Mouse (Mus musculus): Measurements from ENCODE around the gene Usp3.

Gene Usp3

DNA sequence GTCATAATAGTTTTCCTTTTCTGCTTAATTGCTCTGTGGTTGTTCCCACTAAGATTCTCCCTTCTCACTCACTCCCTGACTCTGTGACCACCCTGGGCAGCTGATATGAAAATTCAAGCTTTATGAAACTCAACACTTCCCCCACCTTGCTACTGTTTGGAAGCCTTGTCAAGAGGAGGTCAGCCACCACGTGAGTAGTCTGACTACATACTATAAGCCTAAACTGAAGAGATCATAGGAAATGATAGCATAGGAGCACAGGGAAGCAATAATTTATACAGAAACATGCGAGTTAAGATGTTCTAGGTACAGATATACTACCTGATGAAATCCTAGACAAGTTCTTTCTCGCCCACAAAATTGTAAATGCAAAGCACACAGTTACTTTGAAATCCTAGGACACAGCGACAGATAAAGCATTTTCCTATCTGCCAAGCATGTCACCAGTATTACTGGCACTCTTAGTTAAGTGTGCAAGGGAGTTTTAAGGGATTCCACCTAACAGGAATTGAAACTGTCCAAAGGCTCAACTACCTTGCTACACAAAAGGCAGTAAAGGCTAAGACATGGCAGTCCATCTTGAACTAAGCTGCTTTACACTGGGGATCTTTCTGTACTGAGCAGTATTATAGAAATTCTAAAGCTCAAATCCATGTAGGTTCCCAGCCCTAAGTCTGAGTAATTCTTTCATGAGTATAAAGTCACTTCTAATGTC, 20.8 kb downstream of the Usp3 start:
- DNase-seq (ENCODE audit: low read depth), result no peak

DNA sequence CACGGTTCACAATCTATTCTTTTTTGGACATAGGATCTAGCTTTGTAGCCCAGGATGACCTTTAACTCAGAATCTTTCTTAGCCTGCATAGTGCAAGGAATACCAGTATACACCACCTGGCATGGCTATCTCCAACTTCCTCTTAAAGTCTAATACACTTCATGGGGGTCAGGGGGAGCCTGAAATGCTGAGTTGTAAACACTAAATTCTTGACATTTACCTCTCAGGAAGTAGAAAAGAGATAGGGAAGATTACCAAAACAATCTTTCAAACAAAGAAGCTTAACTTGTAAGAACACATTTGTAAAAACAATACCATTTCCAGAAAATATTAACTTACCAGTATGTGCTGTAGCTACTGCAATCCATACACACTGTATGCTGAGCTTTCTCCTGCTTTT, 30.7 kb downstream of the Usp3 start:
- DNase-seq (ENCODE audit: low read depth), result no peak

DNA sequence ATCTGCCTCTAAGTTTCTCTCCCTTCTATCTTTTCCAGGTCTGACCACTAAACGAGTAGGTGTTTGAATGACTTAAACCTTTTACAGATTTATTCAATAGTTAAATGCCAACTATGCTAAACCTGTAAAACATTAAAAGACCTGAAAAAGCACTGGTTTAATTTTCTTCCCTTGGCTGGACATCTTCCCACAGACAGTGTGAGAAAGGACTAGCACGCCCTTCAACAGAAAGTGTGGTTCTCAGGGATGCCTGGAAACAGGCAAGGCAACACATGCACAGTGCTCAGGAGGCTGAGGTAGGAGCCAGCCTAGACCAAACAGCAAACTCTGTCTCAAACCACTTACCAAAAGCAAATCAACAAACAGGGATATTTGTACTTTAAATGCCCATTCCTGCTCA, 31.4 kb downstream of the Usp3 start:
- no peak for DNase-seq (ENCODE audit: low read depth)

DNA sequence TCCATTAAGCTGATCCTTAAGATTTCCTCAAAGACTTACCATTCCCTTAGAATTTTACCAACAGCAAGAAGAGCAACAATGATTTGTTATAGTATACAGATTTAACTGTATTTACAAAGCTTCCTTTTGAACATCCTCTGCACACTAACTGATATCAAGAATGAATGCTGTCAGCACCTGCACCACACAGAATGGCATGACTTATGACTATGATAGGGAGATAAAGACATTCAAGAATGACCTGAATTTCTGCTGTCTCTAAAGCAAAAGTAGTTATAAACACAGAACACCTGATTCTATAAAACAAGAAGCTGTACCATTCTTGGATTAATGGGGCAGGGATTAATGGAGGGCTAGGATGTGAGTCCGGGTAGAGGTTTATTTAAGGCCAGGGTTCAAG, 32.2 kb downstream of the Usp3 start:
- no peak for DNase-seq (ENCODE audit: low read depth)

DNA sequence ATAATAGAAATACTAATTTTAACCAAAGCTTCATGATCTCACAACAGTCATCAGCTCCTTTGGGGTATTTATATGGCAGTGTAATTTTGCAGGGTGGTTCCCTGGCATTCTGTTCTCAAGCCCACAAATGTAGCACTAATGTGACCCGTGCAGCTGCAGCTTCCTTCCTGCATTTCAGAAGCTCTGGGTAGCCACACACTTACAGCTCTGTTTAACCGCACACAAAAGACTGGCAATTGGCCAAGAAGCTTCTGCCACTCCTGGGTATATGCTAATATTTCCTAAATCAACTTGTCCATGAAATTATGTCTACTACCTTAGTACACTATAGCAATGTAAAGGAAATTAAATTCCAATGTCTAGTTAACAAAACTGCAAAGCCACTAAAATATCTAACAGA, 32.6 kb downstream of the Usp3 start:
- DNase-seq (ENCODE audit: low read depth), result no peak

DNA sequence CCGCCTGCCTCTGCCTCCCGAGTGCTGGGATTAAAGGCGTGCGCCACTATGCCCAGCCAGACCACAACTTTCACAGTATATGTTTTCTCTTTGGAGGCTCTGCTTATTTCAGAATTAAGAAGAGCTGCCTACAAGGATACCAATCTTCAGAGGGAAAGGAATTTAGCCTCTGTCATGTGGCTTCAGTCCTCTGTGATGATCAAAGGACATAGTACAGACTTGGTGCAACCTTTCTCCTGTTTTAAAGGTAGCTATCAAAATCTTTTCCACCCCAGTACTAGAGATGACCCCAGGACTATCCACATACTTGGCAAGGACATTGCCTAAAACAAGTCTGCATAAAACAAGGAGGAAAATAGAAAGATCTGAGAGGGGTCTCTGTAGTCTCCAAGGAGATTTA, 34.0 kb downstream of the Usp3 start:
- no peak for DNase-seq (ENCODE audit: low read depth)

DNA sequence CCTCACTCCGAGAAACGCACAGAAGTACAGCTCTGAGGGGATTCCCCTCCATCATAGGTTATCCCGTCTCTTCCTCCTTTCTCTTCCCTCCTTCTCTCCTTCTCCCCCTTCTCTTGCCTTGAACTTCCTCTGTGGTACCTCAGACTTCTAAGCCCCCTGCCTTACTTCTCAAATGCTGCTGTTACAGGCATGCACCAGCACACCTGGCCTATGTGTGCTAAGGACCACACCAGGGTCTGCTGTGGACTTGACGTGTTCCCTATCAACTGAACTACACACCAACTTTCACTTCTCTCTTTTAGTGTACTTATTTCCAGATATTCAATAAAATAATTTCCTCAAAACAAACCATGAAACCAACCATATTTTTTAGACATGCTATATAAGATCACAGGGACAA, 50.2 kb downstream of the Usp3 start:
- DNase-seq (ENCODE audit: low read depth), result no peak

DNA sequence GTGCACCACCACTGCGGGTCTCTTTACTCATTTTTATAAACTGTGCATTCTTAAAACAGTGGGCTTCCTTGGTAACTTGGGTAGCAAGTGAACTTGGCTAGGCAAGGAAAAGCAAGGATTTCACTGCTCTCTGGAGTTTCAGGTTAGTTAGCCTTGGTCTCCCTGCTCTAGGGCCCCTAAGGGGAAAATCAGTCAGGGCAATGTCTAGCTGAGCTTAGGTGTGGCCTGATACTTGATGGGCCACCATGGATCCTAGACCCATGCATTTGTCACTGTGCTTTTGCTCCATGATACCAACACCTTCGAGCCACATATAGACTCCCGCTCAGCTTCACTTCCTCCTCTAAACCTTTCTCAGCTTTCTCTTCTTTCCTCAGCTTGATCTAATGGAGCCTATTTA, 71.3 kb downstream of the Usp3 start:
- DNase-seq (ENCODE audit: low read depth), result no peak

DNA sequence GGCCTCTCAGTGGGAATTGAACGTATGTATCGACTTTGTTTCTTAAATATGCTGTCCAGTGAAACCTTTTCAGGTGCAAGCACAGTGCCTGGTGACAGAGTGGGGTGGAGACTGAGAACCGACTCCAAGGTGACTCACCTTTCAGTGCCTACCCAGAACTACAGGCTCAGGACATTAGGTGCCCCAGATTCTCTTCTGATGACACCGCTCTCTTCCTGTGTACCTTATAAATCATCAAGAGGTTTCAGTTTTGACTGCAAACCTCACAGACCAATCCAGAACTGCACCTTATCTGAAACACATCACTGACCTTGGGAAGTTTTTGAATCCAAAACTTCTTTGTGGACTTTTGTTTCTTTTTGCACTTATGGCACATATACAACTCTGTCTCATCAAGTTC, 72.6 kb downstream of the Usp3 start:
- no peak for DNase-seq (ENCODE audit: low read depth)

DNA sequence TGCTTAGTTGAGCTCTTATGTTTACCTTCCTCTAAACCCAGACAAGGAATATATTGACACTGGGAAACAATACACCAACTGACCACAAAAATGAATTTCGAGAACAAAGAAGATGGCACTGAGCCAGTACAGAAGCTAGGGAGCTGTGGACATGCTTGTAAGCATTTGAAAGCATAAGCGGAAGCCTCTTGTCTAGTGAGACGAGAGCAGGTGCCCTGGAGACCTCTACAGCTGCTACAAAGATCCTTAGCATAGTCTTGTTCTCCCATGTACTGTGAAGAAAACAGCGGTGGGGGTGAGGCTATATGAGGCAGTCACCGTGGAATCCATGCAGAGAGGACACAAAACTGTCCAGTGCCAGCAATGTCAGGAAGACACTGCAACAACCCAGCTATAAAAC, 74.0 kb downstream of the Usp3 start:
- DNase-seq (ENCODE audit: low read depth), result no peak

DNA sequence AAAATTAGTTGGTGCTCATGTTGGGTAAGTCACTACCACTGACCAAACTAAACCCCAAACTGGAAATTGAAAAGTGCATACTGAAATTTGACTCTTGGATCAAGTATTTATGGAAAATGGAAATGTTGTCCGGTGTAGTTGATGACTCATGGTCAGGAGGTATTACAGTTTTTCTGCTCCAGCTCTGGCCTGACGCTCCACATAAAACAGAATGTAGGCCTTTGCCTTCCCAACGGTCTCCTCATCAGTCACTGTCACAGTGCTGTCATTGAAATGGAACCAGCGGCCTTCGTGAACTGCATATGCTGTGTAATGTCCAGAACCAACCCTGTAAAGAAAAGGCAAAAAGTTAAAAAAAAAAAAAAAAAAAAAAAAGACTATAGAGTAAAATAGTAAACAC, 74.7 kb downstream of the Usp3 start:
- no peak for DNase-seq (ENCODE audit: low read depth)

DNA sequence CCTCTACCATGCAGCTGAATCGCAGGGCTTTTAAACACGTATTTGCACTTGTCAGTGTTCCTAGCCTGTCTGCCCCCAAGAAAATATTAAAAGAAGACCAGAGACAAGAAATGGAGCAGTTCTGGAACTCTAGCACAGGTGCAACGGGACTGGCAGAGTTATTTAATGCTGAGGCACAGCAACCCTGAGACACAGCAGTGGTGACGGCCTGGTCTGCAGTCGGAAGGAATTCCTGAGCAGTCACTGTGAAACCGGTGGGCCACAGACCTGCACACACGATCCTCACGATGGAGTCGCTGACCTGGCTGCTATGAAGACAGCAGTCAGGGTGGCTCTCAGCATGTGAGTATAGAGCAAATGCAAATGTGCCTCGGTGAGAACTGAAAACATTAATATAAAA, 75.2 kb downstream of the Usp3 start:
- DNase-seq (ENCODE audit: low read depth), result no peak

DNA sequence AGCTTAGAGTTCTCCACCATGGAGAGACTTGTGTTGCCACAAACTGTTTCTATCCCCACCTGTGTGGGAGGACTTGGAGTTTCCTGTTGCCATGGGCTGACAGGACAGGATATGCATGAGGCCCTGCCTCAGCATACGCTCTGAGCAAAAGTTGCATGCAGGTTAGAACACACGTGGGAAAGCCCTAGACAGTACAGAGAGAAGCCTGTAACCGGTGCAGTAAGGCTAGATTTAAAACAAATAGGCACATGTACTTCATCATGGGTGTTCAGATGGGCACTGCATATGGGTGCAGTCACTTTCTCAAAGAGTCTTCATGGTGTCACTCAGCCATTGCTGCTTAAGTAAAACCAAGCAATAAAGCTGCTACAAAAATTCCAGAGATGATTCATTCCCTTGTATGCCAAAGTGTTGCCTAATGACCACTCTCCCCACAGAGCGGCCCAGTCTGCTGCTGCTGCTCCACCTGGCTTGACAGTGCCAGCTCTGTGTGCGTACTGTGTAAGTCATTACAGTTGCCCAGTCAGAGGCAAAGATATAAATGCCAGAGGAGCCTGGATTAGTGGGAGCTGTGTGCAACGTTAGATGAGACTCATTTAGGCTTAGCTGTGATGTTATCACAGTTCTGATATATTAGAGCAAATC, 76.5 kb downstream of the Usp3 start:
- DNase-seq (ENCODE audit: low read depth), result peak; percentile 85

DNA sequence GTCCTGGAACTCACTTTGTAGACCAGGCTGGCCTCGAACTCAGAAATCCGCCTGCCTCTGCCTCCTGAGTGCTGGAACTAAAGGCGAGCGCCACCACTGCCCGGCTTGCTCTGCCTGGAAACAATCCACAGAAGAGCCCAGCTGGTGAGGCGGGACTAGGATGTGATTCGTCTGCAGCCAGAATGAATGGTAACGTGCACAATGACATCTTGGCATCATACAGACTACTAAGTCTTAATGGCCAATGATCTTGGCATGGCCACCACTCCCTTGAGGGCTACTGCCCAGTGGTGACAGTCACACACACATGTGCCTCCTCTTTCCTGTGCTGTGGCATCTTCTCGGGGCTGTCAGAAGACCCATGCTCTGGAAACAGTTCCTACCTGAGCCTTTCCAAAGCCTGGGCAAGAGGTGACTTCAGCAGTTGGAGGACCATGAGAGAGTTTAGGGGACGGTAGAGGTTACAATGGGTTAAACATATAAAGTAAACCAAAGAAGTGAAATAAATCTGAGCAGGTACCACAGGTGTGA, 77.2 kb downstream of the Usp3 start:
- no peak for DNase-seq (ENCODE audit: low read depth)

DNA sequence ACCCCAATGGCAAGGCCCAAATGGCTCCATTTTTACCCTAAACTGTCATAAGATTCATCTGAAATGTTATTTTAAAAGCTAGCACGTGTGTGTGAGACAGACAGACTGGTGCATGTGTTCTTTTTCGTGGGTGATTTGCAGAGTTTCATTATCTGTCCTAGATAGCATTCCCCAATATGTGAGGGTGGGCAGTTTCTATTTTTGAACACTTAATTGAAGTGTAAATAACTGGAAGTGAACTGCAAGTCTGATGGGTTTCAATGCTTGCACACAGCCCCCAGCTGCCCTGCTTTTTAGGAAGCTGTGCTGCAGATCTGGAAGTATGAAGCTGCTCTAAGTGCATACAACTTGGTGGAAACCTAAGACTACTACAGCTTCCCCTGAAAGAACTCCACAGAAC, 77.8 kb downstream of the Usp3 start:
- no peak for DNase-seq (ENCODE audit: low read depth)

DNA sequence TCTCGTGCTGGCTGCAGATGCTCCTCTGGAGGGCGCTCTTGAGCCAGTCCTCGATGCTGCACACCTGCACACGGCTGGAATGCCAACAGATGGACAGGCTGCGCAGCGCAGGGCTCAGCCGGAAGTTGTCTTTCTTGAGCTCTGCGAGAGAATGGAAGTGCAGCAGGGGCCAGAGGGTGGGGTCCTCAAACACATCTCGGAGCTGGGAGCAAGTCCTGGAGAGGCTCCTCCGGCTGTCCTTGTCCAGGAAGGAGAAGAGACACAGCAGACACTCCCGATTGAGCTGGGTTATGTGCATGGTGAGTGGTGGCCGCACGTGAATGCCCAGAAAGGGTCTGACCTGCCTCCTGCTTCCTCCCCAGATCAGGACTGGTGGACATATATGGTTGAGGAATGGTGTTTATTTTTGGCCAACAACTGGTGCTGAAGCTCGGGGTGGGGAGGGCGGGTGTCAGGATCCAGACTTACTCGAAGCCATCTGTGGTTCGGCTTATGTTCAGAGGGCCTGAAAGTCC, 78.6 kb downstream of the Usp3 start, which contains the start of gene Fbxl22:
Fbxl22 (minus strand) TSS at position 338 of the 515 bp plus-strand sequence.
- no peak for DNase-seq (ENCODE audit: low read depth)

DNA sequence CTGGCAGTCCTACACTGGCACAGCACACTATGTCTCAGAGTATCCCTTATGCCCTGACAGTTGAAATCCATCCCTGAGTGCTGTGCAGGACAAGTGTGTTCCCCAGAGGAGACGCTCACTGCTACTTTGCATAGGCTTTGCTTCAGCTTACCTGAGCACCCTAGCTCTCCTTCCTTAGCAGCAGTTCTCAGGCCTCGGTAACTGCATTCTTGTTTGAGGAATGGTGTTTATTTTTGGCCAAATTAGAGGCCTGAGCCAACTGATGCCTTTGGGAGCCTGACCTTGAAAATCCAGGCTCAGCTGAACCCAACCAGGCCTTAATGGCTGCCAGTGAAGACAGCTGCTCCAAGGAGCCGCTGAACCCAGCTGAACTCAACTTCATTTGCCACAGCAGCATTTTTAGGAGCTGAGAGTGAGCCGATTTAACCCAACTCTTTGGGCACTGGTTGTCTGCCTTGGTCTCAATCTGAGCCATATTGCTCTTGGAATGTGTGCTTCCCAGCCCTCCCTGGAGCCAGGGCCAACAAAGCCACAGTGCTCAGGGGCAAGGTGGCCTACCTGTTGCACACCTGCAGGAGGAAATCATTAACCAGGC, 79.2 kb downstream of the Usp3 start:
- DNase-seq (ENCODE audit: low read depth), result no peak

DNA sequence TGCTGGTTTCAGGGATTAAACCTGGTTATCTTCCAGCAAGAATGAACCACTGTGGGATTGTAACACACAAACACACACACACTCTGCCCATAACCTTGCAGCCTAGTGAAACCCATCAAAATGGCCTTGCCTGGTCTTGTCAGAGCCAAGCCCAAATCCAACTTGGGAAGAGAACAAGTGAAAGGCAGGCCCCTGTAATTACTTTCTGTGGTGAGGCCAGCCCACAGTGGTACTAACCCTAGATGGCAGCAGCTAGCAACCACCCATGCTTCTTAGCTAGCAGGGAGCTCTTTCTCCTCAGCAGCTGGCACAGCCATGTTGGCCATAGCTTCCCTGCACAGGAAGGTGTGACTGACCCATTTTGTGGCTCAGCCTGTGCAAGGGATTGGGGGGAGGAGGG, 79.8 kb downstream of the Usp3 start:
- no peak for DNase-seq (ENCODE audit: low read depth)

DNA sequence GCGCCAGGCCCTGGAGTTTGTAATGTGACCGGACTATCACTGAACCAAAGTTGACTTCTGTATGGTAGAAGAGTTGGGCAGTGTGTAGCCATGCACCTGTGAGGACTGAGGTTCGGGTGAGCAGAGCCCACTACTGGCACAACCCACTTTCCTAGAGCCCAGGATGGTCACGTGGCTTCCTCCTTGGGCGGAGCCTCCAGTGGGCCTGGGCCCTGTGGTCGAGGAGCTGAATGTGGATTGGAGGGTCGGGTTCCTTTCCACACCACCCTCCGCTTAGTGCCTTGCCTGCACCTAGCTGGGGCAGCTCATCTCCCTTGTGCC, 80.6 kb downstream of the Usp3 start:
- DNase-seq (ENCODE audit: low read depth), result no peak

DNA sequence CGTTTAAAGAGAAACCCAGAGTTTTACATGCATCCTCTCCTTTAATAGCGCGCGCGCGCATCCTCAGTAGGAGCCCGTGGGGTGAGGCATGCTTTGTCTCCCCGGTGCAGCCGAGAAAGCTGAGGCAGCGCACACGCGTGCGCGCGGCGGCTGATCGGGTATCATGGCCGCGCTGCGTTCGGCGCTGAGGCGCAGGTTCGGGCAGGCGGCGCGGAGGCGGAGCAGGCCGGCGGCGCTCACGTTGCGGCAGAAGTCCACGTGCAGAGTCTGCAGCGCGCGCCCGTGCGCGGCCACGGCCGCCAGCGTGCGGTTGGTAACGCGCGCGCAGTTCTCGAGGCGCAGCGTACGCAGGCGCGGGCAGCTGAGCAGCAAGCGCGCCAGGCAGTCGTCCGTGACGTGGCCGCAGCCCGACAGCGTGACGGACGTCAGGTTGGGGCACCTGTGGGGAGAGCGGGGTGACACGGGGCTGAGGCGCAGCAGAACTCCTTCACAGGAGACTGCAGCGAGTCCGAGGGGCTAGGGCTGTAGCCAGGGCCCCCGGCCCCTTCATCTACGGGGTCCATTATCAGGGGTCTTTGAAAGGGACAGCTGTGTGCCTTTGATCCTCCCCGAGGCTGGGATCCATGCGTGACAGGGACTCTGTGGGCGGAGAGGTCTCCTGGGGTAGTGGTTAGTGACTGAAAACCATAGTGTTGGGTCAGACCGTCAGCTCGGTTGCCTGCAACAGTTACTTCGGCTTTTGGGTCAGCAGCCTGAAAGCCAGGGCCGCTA, 81.2 kb downstream of the Usp3 start:
- DNase-seq (ENCODE audit: low read depth), result peak; percentile 87

DNA sequence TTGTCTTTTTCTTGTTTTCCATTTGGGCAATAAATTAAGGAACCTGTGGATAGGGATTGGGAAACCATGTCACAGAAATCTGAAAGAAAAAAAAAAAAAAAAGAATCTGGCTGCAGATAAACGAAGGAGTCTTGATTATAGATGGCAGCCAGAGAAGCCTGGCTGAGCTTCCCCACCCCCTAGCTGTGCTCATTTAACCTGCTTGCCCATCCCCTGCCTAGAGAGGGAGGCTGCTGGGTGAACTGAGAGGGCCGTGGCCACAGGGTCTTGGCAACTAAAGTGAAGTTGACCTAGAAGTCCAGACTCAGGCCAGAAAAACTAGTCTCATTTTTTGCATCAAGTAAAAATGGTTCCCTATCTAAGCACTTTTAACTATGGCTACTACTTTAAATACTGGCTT, 82.0 kb downstream of the Usp3 start:
- no peak for DNase-seq (ENCODE audit: low read depth)

DNA sequence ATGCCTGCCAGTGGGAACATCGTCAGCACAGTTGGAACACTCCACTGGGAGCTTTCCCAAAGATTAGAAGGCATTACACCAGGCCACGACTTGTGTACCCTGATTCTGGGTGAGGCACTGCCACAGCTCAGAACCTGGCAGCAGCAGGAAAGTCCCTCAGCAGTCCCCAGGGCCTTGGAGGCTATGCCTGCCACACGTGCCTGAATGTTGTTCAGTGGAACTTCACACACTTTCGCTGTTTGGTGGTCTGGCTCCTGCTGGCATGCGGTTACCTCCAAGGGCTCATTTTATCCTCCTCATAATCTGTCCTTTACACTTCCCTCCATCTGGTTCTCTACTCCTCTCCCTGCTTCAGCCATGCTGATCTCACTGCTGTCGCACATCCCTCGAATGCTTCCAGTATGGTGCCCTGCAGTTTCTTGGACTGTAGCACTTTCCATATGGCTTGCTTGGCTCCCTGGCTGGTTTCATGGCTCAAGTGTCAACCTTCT, 82.5 kb downstream of the Usp3 start:
- DNase-seq (ENCODE audit: low read depth), result no peak
